Mouse (Mus musculus): Measurements from ENCODE around the gene D430019H16Rik.

GRCm38 (mm10) chr12:105449239-105449638, 4.4 kb upstream of the D430019H16Rik start:
- TF ChIP-seq CTCF (IDR thresholded peaks at IDR 0.05; ENCODE audit: low read depth, low read length) (no peak), POLR2A (IDR thresholded peaks at IDR 0.05; ENCODE audit: extremely low read depth, insufficient read depth, low read length) (no peak)

All from liver, adult 2 months (tissue).